Mouse (Mus musculus) MEL (cell line): ENCODE measurements at regions not wholly inside any gene's neighbourhood (a gene's known extent, or its start where the extent isn't known, plus 50 kb on each side); places are given as distances from the start of the nearest gene placed in this dataset.

Experiments used
- DNase-seq: peaks from one replicate; pipeline ENCODE4 v3.0.0; 2011; ENCODE audit warnings: low read depth, low spot score
- H3K27ac ChIP-seq: 2 replicates; pipeline ENCODE4 v1.5.1; 2012; ENCODE audit warnings: low read depth, mild to moderate bottlenecking, control low read depth, low read length, moderate library complexity; ENCODE audit not compliant: control insufficient read depth
- H3K27me3 ChIP-seq, 2 experiments: fragments of 150-350 bp in 1 of 2; sonication (generic) in 1 of 2; 2 replicates each; pipeline ENCODE4 v1.6.1; 2012; ENCODE audit warnings: low read length in 2 of 2, mild to moderate bottlenecking in 2 of 2, improper control_type of control experiment in 1 of 2, moderate library complexity in 1 of 2; ENCODE audit not compliant: insufficient read depth in 2 of 2, control insufficient read depth in 1 of 2
- H3K36me3 ChIP-seq, 2 experiments: 2 replicates each; pipeline ENCODE4 v1.6.1; 2012 to 2014; ENCODE audit warnings: low read length in 2 of 2, improper control_type of control experiment in 1 of 2, inconsistent platforms in 1 of 2, mild to moderate bottlenecking in 1 of 2; ENCODE audit not compliant: insufficient read depth in 2 of 2, control insufficient read depth in 1 of 2
- H3K4me1 ChIP-seq, 2 experiments: fragments of 150-350 bp in 1 of 2; sonication (generic) in 1 of 2; 2 replicates each; pipeline ENCODE4 v1.6.1; 2012; ENCODE audit warnings: low read length in 2 of 2, improper control_type of control experiment in 1 of 2, mild to moderate bottlenecking in 1 of 2; ENCODE audit not compliant: insufficient read depth in 2 of 2, control insufficient read depth in 1 of 2
- H3K4me3 ChIP-seq, 2 experiments: fragments of 150-350 bp in 1 of 2; sonication (generic) in 1 of 2; 2 replicates each; pipeline ENCODE4 v1.5.1; 2012; ENCODE audit warnings: low read depth in 2 of 2, low read length in 2 of 2, mild to moderate bottlenecking in 2 of 2, moderate library complexity in 2 of 2, control low read depth in 1 of 2, improper control_type of control experiment in 1 of 2; ENCODE audit not compliant: control insufficient read depth in 1 of 2, insufficient read depth in 1 of 2
- H3K79me2 ChIP-seq: 2 replicates; pipeline ENCODE4 v1.6.1; 2012; ENCODE audit warnings: mild to moderate bottlenecking, low read length, moderate library complexity; ENCODE audit not compliant: control insufficient read depth, poor library complexity, insufficient read depth
- H3K9ac ChIP-seq: 2 replicates; pipeline ENCODE4 v1.6.1; 2012; ENCODE audit warnings: low read depth, mild to moderate bottlenecking, control low read depth, low read length, moderate library complexity; ENCODE audit not compliant: control insufficient read depth, poor library complexity, severe bottlenecking
- H3K9me3 ChIP-seq: fragments of 150-350 bp; sonication (generic); replicated peaks from 2 replicates; pipeline ENCODE4 v1.6.1; 2012; ENCODE audit warnings: mild to moderate bottlenecking, low read length, improper control_type of control experiment, moderate library complexity; ENCODE audit not compliant: insufficient read depth
- CHD1 ChIP-seq: IDR thresholded peaks from 2 replicates; pipeline ENCODE4 v1.6.1; 2012; ENCODE audit warnings: low read depth, mild to moderate bottlenecking, inconsistent platforms, low read length, improper control_type of control experiment
- CTCF ChIP-seq, 3 experiments: IDR thresholded peaks in 2 of 3; conservative IDR thresholded peaks in 1 of 3; 2 replicates each; pipeline ENCODE4 v1.5.1; 2011 to 2012; ENCODE audit warnings: low read length in 3 of 3, low read depth in 2 of 3, mild to moderate bottlenecking in 2 of 3, improper control_type of control experiment in 1 of 3, inconsistent platforms in 1 of 3, mixed read lengths in 1 of 3, moderate library complexity in 1 of 3; ENCODE audit not compliant: control insufficient read depth in 1 of 3, insufficient read depth in 1 of 3, poor library complexity in 1 of 3, severe bottlenecking in 1 of 3
- E2F4 ChIP-seq: IDR thresholded peaks from 2 replicates; pipeline ENCODE4 v1.6.1; 2011; ENCODE audit warnings: low read depth, low read length, improper control_type of control experiment, borderline replicate concordance
- ETS1 ChIP-seq: IDR thresholded peaks from 2 replicates; pipeline ENCODE4 v1.6.1; 2012; ENCODE audit warnings: low read depth, mild to moderate bottlenecking, inconsistent platforms, low read length, improper control_type of control experiment, moderate library complexity
- KAT2A ChIP-seq: conservative IDR thresholded peaks from 2 replicates; pipeline ENCODE4 v1.6.1; 2012; ENCODE audit warnings: low read depth, low read length, improper control_type of control experiment, inconsistent platforms
- MAX ChIP-seq: IDR thresholded peaks from 2 replicates; pipeline ENCODE4 v1.6.1; 2011; ENCODE audit warnings: low read length, improper control_type of control experiment
- MXI1 ChIP-seq: IDR thresholded peaks from 2 replicates; pipeline ENCODE4 v1.6.1; 2011; ENCODE audit warnings: mild to moderate bottlenecking, low read depth, low read length, improper control_type of control experiment
- MYB ChIP-seq: IDR thresholded peaks from 2 replicates; pipeline ENCODE4 v1.6.1; 2011; ENCODE audit warnings: mild to moderate bottlenecking, low read depth, low read length, improper control_type of control experiment
- RAD21 ChIP-seq: IDR thresholded peaks from 2 replicates; pipeline ENCODE4 v1.6.1; 2011; ENCODE audit warnings: mild to moderate bottlenecking, low read depth, low read length, improper control_type of control experiment
- RCOR1 ChIP-seq: IDR thresholded peaks from 2 replicates; pipeline ENCODE4 v1.6.1; 2012; ENCODE audit warnings: low read depth, mild to moderate bottlenecking, inconsistent platforms, low read length, improper control_type of control experiment
- SMC3 ChIP-seq: IDR thresholded peaks from 2 replicates; pipeline ENCODE4 v1.6.1; 2011; ENCODE audit warnings: low read depth, low read length, improper control_type of control experiment
- TAL1 ChIP-seq: IDR thresholded peaks from 2 replicates; pipeline ENCODE4 v1.6.1; 2012; ENCODE audit warnings: mild to moderate bottlenecking, inconsistent platforms, low read length, moderate library complexity, mixed read lengths
- TBP ChIP-seq: IDR thresholded peaks from 2 replicates; pipeline ENCODE4 v1.8.0; 2011; ENCODE audit warnings: low read depth, low read length, improper control_type of control experiment
- ZC3H11A ChIP-seq: IDR thresholded peaks from 2 replicates; pipeline ENCODE4 v1.6.1; 2012; ENCODE audit warnings: low read depth, mild to moderate bottlenecking, inconsistent platforms, low read length, improper control_type of control experiment
- ZKSCAN1 ChIP-seq: IDR thresholded peaks from 2 replicates; pipeline ENCODE4 v1.6.1; 2012; ENCODE audit warnings: low read depth, mild to moderate bottlenecking, inconsistent platforms, low read length, improper control_type of control experiment, moderate library complexity
- ZMIZ1 ChIP-seq: IDR thresholded peaks from 2 replicates; pipeline ENCODE4 v1.6.1; 2012; ENCODE audit warnings: low read depth, mild to moderate bottlenecking, inconsistent platforms, low read length, improper control_type of control experiment, moderate library complexity

GRCm38 (mm10) chr8:89139876-89140275 lies 95.9 kb upstream of the Sall1 start:
- no peak for DNase-seq
- Histone ChIP-seq H3K4me3 (no peak overlapping the region), H3K36me3 (no peaks in the 10 kb centered on the region), H3K4me1 (no peaks in the 10 kb centered on the region), H3K27ac (no peak overlapping the region), H3K79me2 (no peaks in the 10 kb centered on the region), H3K9me3 (no peaks in the 10 kb centered on the region), H3K27me3 (no peaks in the 10 kb centered on the region)
- TF ChIP-seq CTCF (IDR thresholded peaks at IDR 0.05 in 2 of 3, conservative IDR thresholded peaks at IDR 0.05 in 1 of 3; ENCODE audit: control insufficient read depth in 1 of 3, insufficient read depth in 1 of 3, low read depth in 2 of 3, low read length in 3 of 3, poor library complexity in 1 of 3, severe bottlenecking in 1 of 3): no peak
- TF ChIP-seq ZKSCAN1: no peak
- no peak for TF ChIP-seq E2F4
- no peak for TF ChIP-seq KAT2A
- TF ChIP-seq MXI1: no peak
- TF ChIP-seq ZMIZ1: no peak
- TF ChIP-seq MYB: no peak
- TF ChIP-seq SMC3: no peak
- TF ChIP-seq ZC3H11A: no peak
- no peak for TF ChIP-seq MAX
- no peak for TF ChIP-seq CHD1
- TF ChIP-seq RAD21: no peak
- no peak for TF ChIP-seq ETS1
- TF ChIP-seq, all 39 proteins: peak for 0
- H3K9ac ChIP-seq: no peak overlapping the region

- H3K9me3 ChIP-seq: no peaks in the 10 kb centered on the region
- no peak for DNase-seq
- no peak overlapping the region for H3K4me3 ChIP-seq
- no peak overlapping the region for H3K9ac ChIP-seq
- H3K36me3 ChIP-seq: no peaks in the 10 kb centered on the region
- H3K4me1 ChIP-seq: no peaks in the 10 kb centered on the region
- no peaks in the 10 kb centered on the region for H3K79me2 ChIP-seq
- no peaks in the 10 kb centered on the region for H3K27me3 ChIP-seq
- no peak for TF ChIP-seq RCOR1
- TF ChIP-seq TBP: no peak
- no peak for TF ChIP-seq TAL1
- no peak overlapping the region for H3K27ac ChIP-seq
Measured at GRCm38 (mm10) chr8:89138416-89139125, 94.6 kb upstream of the Sall1 start.
